Comparison of ENCODE assay signal across 18 mouse cellular contexts in genomic region chr3:80211323-80212109, GRCm38 (mm10).
DNase-seq lines count a peak whose midpoint lies in the region; ATAC-seq lines count a peak whose summit lies in the region.
"Had no signal": no experiment of that assay in that cellular context is flagged by ENCODE, and none has a peak within 500 bp of the region (broad histone marks: within the 10 kb centered on the region; RNA-seq: fewer than 3 reads in every experiment).

No protein-coding gene starts in this region.

- H3K4me2 ChIP-seq in forebrain, embryonic 16.5 days (ENCODE audit: low read length) = no peak overlapping the region
- H3K4me2 ChIP-seq: embryonic facial prominence, embryonic 12.5 days; limb, embryonic 13.5 days; midbrain, embryonic 12.5 days; neural tube, embryonic 13.5 days had no signal

- H3K27me3 ChIP-seq in forebrain, embryonic 16.5 days (replicated peaks; ENCODE audit: control insufficient read depth, insufficient read depth, low read length) = no peaks in the 10 kb centered on the region
- no peaks in the 10 kb centered on the region for H3K27me3 ChIP-seq in forebrain, embryonic 10.5 days (ENCODE audit: poor library complexity, severe bottlenecking)
- no peaks in the 10 kb centered on the region for H3K27me3 ChIP-seq in embryonic facial prominence, embryonic 10.5 days (replicated peaks; ENCODE audit: low read depth, poor library complexity, severe bottlenecking)
- H3K27me3 ChIP-seq: embryonic facial prominence, embryonic 12.5 days; limb, embryonic 13.5 days; midbrain, embryonic 12.5 days; neural tube, embryonic 13.5 days had no signal

- no peak overlapping the region for H3K9ac ChIP-seq in forebrain, embryonic 16.5 days (replicated peaks; ENCODE audit: low read depth, low read length)
- H3K9ac ChIP-seq: embryonic facial prominence, embryonic 12.5 days; limb, embryonic 13.5 days; midbrain, embryonic 12.5 days; neural tube, embryonic 13.5 days had no signal

- H3K27ac ChIP-seq in forebrain, embryonic 16.5 days (ENCODE audit: low read length) = peak overlapping the region; percentile 41; the same call in 1 of the 2 replicates
- no peak overlapping the region for H3K27ac ChIP-seq in forebrain, embryonic 10.5 days
- H3K27ac ChIP-seq in embryonic facial prominence, embryonic 10.5 days (replicated peaks) = no peak overlapping the region
- H3K27ac ChIP-seq: embryonic facial prominence, embryonic 12.5 days; limb, embryonic 13.5 days; midbrain, embryonic 12.5 days; neural tube, embryonic 13.5 days had no signal

- ATAC-seq in forebrain, embryonic 16.5 days = no peak
- ATAC-seq: activated CD4-positive, CD25-positive, alpha-beta regulatory T cell, adult 4 months had no signal

- H3K9me3 ChIP-seq in forebrain, embryonic 16.5 days (ENCODE audit: control insufficient read depth, low read length) = no peaks in the 10 kb centered on the region
- H3K9me3 ChIP-seq in forebrain, embryonic 10.5 days = no peaks in the 10 kb centered on the region
- no peaks in the 10 kb centered on the region for H3K9me3 ChIP-seq in embryonic facial prominence, embryonic 10.5 days
- H3K9me3 ChIP-seq: embryonic facial prominence, embryonic 12.5 days; limb, embryonic 13.5 days; midbrain, embryonic 12.5 days; neural tube, embryonic 13.5 days had no signal

- H3K4me1 ChIP-seq in forebrain, embryonic 16.5 days (replicated peaks; ENCODE audit: control insufficient read depth, insufficient read depth, low read length) = peaks cover 8% of the 10 kb centered on the region; the same call in 1 of the 2 replicates
- H3K4me1 ChIP-seq in forebrain, embryonic 10.5 days = peaks cover 4% of the 10 kb centered on the region; the same call in 1 of the 2 replicates
- H3K4me1 ChIP-seq in embryonic facial prominence, embryonic 10.5 days = no peaks in the 10 kb centered on the region
- H3K4me1 ChIP-seq: embryonic facial prominence, embryonic 12.5 days; limb, embryonic 13.5 days had no signal

- H3K36me3 ChIP-seq in forebrain, embryonic 16.5 days (ENCODE audit: control insufficient read depth, insufficient read depth) = no peaks in the 10 kb centered on the region
- no peaks in the 10 kb centered on the region for H3K36me3 ChIP-seq in forebrain, embryonic 10.5 days (replicated peaks)
- no peaks in the 10 kb centered on the region for H3K36me3 ChIP-seq in embryonic facial prominence, embryonic 10.5 days (replicated peaks)
- H3K36me3 ChIP-seq: embryonic facial prominence, embryonic 12.5 days; limb, embryonic 13.5 days; midbrain, embryonic 12.5 days; neural tube, embryonic 13.5 days had no signal

- no peak overlapping the region for H3K4me3 ChIP-seq in forebrain, embryonic 16.5 days (replicated peaks; ENCODE audit: low read length)
- H3K4me3 ChIP-seq in forebrain, embryonic 10.5 days = no peak overlapping the region
- H3K4me3 ChIP-seq in embryonic facial prominence, embryonic 10.5 days = no peak overlapping the region
- H3K4me3 ChIP-seq: embryonic facial prominence, embryonic 12.5 days; limb, embryonic 13.5 days; midbrain, embryonic 12.5 days; neural tube, embryonic 13.5 days had no signal

- DNase-seq in forebrain, embryonic 10.5 days (ENCODE audit: extremely low spot score, low spot score) = no peak
- DNase-seq in layer of hippocampus, adult 18-20 months (ENCODE audit: low spot score in 2 of 2) = peak; percentile 43 to 66
- no peak for DNase-seq in layer of hippocampus, postnatal 10 days (ENCODE audit: low spot score in 2 of 2)
- DNase-seq in right cerebral cortex, postnatal 10 days (ENCODE audit: low spot score in 2 of 2) = peak; percentile 37 to 69
- DNase-seq in right cerebral cortex, postnatal 25 days = no peak
- DNase-seq in telencephalon, adult 2 months (ENCODE audit: low read depth, low spot score) = peak; percentile 76
- no peak for DNase-seq in embryonic facial prominence, embryonic 10.5 days (ENCODE audit: low spot score)
- DNase-seq: adrenal gland, postnatal 25 days; cerebellum, postnatal 25 days; heart, adult 18-20 months; lung, postnatal 36 days; retina, postnatal 1 day had no signal

- 51% methylated on average over 3 of the region's 3 CpGs for WGBS in forebrain, embryonic 16.5 days
- WGBS in forebrain, embryonic 10.5 days = 87% methylated on average over 3 of the region's 3 CpGs
- WGBS in embryonic facial prominence, embryonic 10.5 days = 82% methylated on average over 3 of the region's 3 CpGs

Comparison
In these comparisons a context has a peak if more than half of its experiments do, and no peak if none do; other contexts are left out.
1. DNase-seq: peak in layer of hippocampus, adult 18-20 months (2 of 2), right cerebral cortex, postnatal 10 days (2 of 2) and telencephalon, adult 2 months (single experiment); none in forebrain, embryonic 10.5 days (single experiment), layer of hippocampus, postnatal 10 days (0 of 2), right cerebral cortex, postnatal 25 days (single experiment) and embryonic facial prominence, embryonic 10.5 days (single experiment).